Mouse (Mus musculus) spleen, embryonic (tissue): Measurements from ENCODE around the gene Rassf1.

Experiments
- CTCF ChIA-PET: fragments of 350-600 bp; sonication (Branson Sonifier 250); formaldehyde crosslinking; loops from one replicate; lab custom pipeline; 2022; lab: Charles Lee

Gene Rassf1

GRCm38 (mm10) chr9:107599842-107600241, 48.5 kb downstream of the Rassf1 start:
- CTCF ChIA-PET: interaction anchor here (0.6 kb wide), 1 partner anchor 8 kb away, joined by 3 read pairs; no protein-coding TSS in a partner anchor

DNA sequence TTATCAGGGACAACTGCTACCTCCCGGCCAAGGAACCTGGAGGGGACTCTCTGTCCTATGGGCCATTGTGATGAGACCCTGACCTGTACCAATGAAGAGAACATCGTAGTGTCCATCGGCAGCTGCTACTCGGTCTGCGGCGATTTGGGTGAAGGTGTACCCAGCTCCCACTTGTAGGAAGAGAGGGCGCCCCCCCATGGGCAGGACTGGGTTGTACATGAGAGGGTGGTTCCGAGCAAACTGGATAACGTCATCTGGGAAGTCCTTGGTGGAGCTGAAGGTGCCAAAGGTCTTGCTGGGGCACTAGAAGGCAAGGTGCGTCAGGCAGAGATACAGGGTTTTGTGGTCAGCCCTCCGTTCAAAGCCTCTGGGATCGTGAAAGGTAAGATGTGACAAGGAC, 49.4 kb downstream of the Rassf1 start:
- CTCF ChIA-PET: interaction anchor here (0.6 to 1.1 kb wide), 2 partner anchors 64 to 75 kb away, joined by 3 read pairs; no protein-coding TSS in a partner anchor

GRCm38 (mm10) chr9:107601275-107601674, 49.9 kb downstream of the Rassf1 start:
- CTCF ChIA-PET: interaction anchor here (1.1 to 1.7 kb wide), 3 partner anchors 25 to 74 kb away, joined by 3 to 12 read pairs (median 4); no protein-coding TSS in a partner anchor

DNA sequence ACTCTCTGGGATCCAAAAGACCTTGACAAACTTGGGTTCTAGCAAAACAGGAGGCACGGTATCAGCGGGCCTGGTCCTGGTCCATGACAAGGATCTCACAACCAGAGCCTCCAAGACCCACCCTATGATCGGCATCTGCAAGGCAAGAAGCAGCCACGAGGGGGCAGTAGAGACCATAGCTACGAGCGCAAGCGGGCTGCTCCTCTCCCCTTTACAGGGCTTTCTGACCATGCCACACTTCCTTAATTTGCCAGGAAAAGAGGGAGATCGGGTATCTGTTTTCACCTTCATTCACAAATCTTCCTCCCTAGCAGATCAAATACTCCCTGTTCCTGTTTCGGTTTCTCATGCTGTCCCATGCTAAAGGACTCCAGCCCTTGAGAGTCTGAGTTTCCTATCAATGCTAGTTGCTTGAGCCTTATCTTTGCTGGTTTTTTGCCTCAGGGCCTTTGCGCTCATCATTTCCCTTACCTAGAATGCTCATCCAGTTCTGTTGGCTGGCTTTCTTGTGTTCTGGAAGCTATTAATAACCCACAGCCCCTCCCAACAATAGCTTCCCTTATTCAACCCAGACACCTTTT, 50.8 kb downstream of the Rassf1 start:
- CTCF ChIA-PET: interaction anchor here (0.6 to 1.7 kb wide), 7 partner anchors 10 to 75 kb away, joined by 3 to 12 read pairs (median 4); no protein-coding TSS in a partner anchor

DNA sequence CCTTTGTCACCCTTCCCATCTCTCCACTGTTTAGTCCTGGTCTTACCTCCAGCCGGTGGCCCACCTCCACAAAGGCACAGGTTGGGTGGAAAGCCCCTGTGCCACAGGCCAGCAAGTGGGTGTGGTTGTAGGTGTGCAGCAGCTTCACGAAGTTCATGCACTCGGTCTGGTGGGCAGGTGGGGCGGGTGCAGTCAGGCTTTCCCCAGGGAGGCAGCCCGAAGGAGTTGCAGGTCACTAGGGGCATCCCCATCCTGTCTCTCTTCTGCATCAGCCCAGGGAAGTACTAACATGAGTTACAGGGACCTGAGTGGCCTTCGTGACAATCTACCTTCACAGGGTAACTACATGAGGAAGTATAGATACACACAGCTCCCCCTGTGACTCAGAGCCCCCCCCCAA, 51.9 kb downstream of the Rassf1 start:
- CTCF ChIA-PET: interaction anchor here (0.6 to 1.7 kb wide), 3 partner anchors 9 to 74 kb away, joined by 3 to 10 read pairs (median 7); partner anchors contain the start of gene Ifrd2

DNA sequence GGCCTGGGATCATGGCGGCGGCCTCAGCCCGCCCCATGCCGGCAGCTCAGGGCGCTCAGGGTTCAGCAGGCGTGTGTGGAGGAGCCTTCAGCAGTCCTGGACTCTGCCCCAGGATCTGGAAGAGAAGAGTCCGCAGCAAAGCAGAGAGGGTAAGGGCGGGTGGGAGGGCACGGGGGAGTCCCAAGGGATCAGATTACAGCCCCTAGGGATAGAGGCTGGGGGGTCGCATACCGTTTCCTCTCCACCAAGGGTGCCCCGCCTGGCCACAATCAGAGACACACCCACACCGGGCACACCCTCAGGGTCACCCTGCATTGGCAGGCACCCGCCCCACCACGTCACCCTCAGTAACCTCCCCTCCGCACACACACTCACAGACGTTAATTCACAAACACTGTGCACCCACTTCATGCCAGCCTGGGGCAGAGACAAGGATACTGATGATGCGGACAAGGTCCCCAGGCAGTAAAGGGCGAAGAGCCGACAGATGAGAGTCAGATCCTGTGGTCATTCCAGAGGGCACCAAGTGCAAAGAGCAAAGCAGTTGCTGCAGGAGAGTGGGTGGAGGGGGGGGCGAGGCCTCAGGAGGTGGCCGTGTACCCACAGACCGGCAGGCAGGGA, 53.8 kb downstream of the Rassf1 start:
- CTCF ChIA-PET: no interaction called here

DNA sequence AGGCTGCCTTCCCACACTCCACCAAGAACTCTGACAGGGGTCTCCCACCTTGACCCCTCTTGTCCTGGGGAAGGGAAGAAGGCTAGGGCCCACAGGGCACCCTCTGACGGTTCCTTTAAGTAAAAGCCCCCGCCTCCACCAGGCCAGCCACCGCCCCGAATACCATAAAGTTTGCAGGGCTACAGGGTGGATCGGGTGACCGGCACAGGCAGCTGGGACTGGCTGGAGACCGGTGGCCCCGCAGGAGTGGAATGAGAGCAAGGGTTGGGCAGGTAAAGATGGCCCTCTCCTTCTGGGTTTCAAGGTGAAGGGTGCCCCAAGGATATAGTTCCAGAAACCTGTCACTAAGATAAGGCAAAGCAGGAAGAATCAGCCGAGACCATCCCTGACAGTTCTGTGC, 55.2 kb downstream of the Rassf1 start:
- CTCF ChIA-PET: interaction anchor here (0.6 kb wide), 1 partner anchor 321 kb away, joined by 4 read pairs; no protein-coding TSS in a partner anchor

DNA sequence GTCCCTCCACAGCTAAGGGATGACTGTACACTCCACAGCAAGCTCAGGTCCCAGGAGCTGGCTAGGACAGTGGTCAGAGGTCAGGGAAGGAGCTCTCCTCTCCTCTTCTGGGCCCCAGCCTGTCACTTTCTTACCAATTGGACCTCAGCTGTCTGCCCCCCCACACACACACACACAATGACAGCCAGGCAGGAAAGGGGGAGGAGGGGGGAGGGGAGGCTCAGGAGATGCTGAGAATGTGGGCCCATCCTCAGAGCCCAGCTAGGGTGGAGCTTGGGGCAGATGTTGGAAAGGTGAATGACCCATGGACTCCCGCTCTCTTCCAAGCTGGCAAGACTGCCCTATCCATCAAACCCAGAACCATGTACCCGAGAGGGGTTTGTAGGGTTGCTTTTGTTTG, 55.7 kb downstream of the Rassf1 start:
- CTCF ChIA-PET: interaction anchor here (0.6 kb wide), 1 partner anchor 320 kb away, joined by 4 read pairs; no protein-coding TSS in a partner anchor

GRCm38 (mm10) chr9:107607653-107608245, 56.4 kb downstream of the Rassf1 start:
- CTCF ChIA-PET: interaction anchor here (0.5 to 0.7 kb wide), 3 partner anchors 8 to 16 kb away, joined by 3 to 4 read pairs (median 3); no protein-coding TSS in a partner anchor

GRCm38 (mm10) chr9:107608741-107609432, 57.5 kb downstream of the Rassf1 start, which contains the start of gene Sema3b:
Gene Sema3b (minus strand): TSS chr9:107609229.
- CTCF ChIA-PET: interaction anchor here (0.7 kb wide), 2 partner anchors 9 to 17 kb away, joined by 3 to 4 read pairs; no protein-coding TSS in a partner anchor

- CTCF ChIA-PET: interaction anchor here (0.8 to 1.2 kb wide), 2 partner anchors 17 to 36 kb away, joined by 3 to 14 read pairs; no protein-coding TSS in a partner anchor
Measured at GRCm38 (mm10) chr9:107609433-107609830, 58.1 kb downstream of the Rassf1 start.

- CTCF ChIA-PET: interaction anchor here (0.7 to 1.8 kb wide), 4 partner anchors 9 to 66 kb away, joined by 3 to 7 read pairs (median 3); no protein-coding TSS in a partner anchor
Measured at GRCm38 (mm10) chr9:107611456-107612190, 60.3 kb downstream of the Rassf1 start.
